24 mouse cellular contexts compared by ENCODE assay signal in genomic region chr10:19941914-19942313, GRCm38 (mm10). TPM values are rescaled to one million over a fixed set of nuclear protein-coding genes. Genes with fewer than 3 reads are reported as not detected.
A peak's percentile ranks its signal among the peaks of the same experiment; 100 is the strongest.
DNase-seq lines count a peak whose midpoint lies in the region; ATAC-seq and TF ChIP-seq lines count a peak whose summit lies in the region.
"Had no signal": no experiment of that assay in that cellular context is flagged by ENCODE, and none has a peak within 500 bp of the region (broad histone marks: within the 10 kb centered on the region; RNA-seq: fewer than 3 reads in every experiment).

No protein-coding gene starts in this region.

- peak overlapping the region; percentile 93 for H3K27ac ChIP-seq in bone marrow macrophage, adult 2 months (ENCODE audit: insufficient read depth, low read depth, low read length)
- H3K27ac ChIP-seq in stomach, postnatal 0 days (replicated peaks) = no peak overlapping the region
- no peak overlapping the region for H3K27ac ChIP-seq in forebrain, embryonic 12.5 days
- H3K27ac ChIP-seq: embryonic facial prominence, embryonic 13.5 days; hindbrain, embryonic 10.5 days; hindbrain, postnatal 0 days; midbrain, embryonic 15.5 days; stomach, embryonic 15.5 days had no signal

- H3K9me3 ChIP-seq in stomach, postnatal 0 days (ENCODE audit: control insufficient read depth, low read length) = no peaks in the 10 kb centered on the region
- H3K9me3 ChIP-seq in forebrain, embryonic 12.5 days = no peaks in the 10 kb centered on the region
- H3K9me3 ChIP-seq: embryonic facial prominence, embryonic 13.5 days; hindbrain, embryonic 10.5 days; midbrain, embryonic 15.5 days; stomach, embryonic 15.5 days had no signal

- 68% methylated on average over 9 of the region's 9 CpGs for WGBS in stomach, postnatal 0 days
- WGBS in forebrain, embryonic 12.5 days = 88% methylated on average over 9 of the region's 9 CpGs

- H3K4me3 ChIP-seq in bone marrow macrophage, adult 2 months (ENCODE audit: insufficient read depth, low read length) = peak overlapping the region; percentile 39
- H3K4me3 ChIP-seq in stomach, postnatal 0 days (ENCODE audit: low read depth, low read length) = no peak overlapping the region
- no peak overlapping the region for H3K4me3 ChIP-seq in forebrain, embryonic 12.5 days (replicated peaks)
- H3K4me3 ChIP-seq: embryonic facial prominence, embryonic 13.5 days; hindbrain, embryonic 10.5 days; left cerebral cortex, adult 2 months; midbrain, embryonic 15.5 days; stomach, embryonic 15.5 days had no signal

- H3K27me3 ChIP-seq in stomach, postnatal 0 days (ENCODE audit: control insufficient read depth, insufficient read depth, low read length) = no peaks in the 10 kb centered on the region
- H3K27me3 ChIP-seq in forebrain, embryonic 12.5 days = peaks cover 16% of the 10 kb centered on the region
- H3K27me3 ChIP-seq: embryonic facial prominence, embryonic 13.5 days; stomach, embryonic 15.5 days had no signal

- no peak overlapping the region for H3K4me2 ChIP-seq in stomach, postnatal 0 days (replicated peaks; ENCODE audit: low read depth)
- H3K4me2 ChIP-seq in forebrain, embryonic 12.5 days = no peak overlapping the region
- H3K4me2 ChIP-seq: embryonic facial prominence, embryonic 13.5 days; midbrain, embryonic 15.5 days; stomach, embryonic 15.5 days had no signal

- H3K4me1 ChIP-seq in bone marrow macrophage, adult 2 months (ENCODE audit: control insufficient read depth, insufficient read depth, low read length) = peaks cover 41% of the 10 kb centered on the region
- H3K4me1 ChIP-seq in stomach, postnatal 0 days (replicated peaks; ENCODE audit: control insufficient read depth, insufficient read depth) = no peaks in the 10 kb centered on the region
- H3K4me1 ChIP-seq in forebrain, embryonic 12.5 days = peaks cover 7% of the 10 kb centered on the region; the same call in 1 of the 2 replicates
- H3K4me1 ChIP-seq: midbrain, embryonic 15.5 days had no signal

- no peak overlapping the region for H3K9ac ChIP-seq in stomach, postnatal 0 days (ENCODE audit: low read length)
- no peak overlapping the region for H3K9ac ChIP-seq in forebrain, embryonic 12.5 days
- H3K9ac ChIP-seq: embryonic facial prominence, embryonic 13.5 days; midbrain, embryonic 15.5 days; stomach, embryonic 15.5 days had no signal

- TF ChIP-seq POLR2A in bone marrow macrophage, adult 2 months (IDR thresholded peaks at IDR 0.05; ENCODE audit: borderline replicate concordance, low read depth, low read length) = no peak

- ATAC-seq in stomach, postnatal 0 days (ENCODE audit: low FRiP score, low TSS enrichment) = peak; percentile 59; the same call in 1 of the 2 replicates
- ATAC-seq in forebrain, embryonic 12.5 days (ENCODE audit: low FRiP score) = no peak
- ATAC-seq: forebrain, embryonic 16.5 days; hindbrain, postnatal 0 days; midbrain, embryonic 15.5 days had no signal

- no peaks in the 10 kb centered on the region for H3K36me3 ChIP-seq in stomach, postnatal 0 days (ENCODE audit: control insufficient read depth, insufficient read depth, low read length)
- no peaks in the 10 kb centered on the region for H3K36me3 ChIP-seq in forebrain, embryonic 12.5 days (replicated peaks)
- H3K36me3 ChIP-seq: embryonic facial prominence, embryonic 13.5 days; hindbrain, embryonic 10.5 days; midbrain, embryonic 15.5 days; stomach, embryonic 15.5 days had no signal

- intact Hi-C loops in heart, postnatal 10 days (cut with DNase I) = no loop called here

- TF ChIP-seq EP300 in stomach, postnatal 0 days (optimal IDR thresholded peaks at IDR 0.05) = no peak

- DNase-seq in heart, adult 11 months = peak; percentile 92
- no peak for DNase-seq in heart, postnatal 10 days
- peak; percentile 66 for DNase-seq in lung, postnatal 36 days
- no peak for DNase-seq in lung, postnatal 14 days
- DNase-seq in stomach, postnatal 0 days (ENCODE audit: low spot score) = peak; percentile 42
- DNase-seq: adrenal gland, adult 2 months; B cell, adult 2 months; cerebellum, postnatal 10 days; kidney, adult 18-20 months; kidney, postnatal 14 days; left cerebral cortex, postnatal 4 days; liver; right cerebral cortex, postnatal 14 days; spleen, adult 18-20 months; thymus, postnatal 25 days had no signal

- TF ChIP-seq CTCF in bone marrow macrophage, adult 2 months (IDR thresholded peaks at IDR 0.05; ENCODE audit: low read depth, low read length) = no peak
- no peak for TF ChIP-seq CTCF in stomach, postnatal 0 days (IDR thresholded peaks at IDR 0.05; ENCODE audit: low read depth)

RNA-seq across cellular contexts. Expression of gene Map3k5, which starts 7.6 kb away (rescaled TPM):
- 10 to 100 TPM; 27.1 to 31.5 TPM for total RNA-seq in heart, postnatal 10 days (2021)
- polyA plus RNA-seq in bone marrow macrophage, adult 2 months (2012; ENCODE audit: insufficient read depth, insufficient read length, missing spikeins) = 21.5 and 22.0 TPM in 2 replicates
- polyA plus RNA-seq in stomach, postnatal 0 days (2015; fragmentation: Nextera tagmentation; extraction: Ambion mirVana) = 2.4 and 3.1 TPM in 2 replicates
- 0.35 and 0.64 TPM in 2 replicates for polyA plus RNA-seq in forebrain, embryonic 12.5 days (2016; fragmentation: Nextera tagmentation; extraction: Ambion mirVana)

RNA-seq across cellular contexts. Expression of gene Pex7, which starts 34.4 kb away (rescaled TPM):
- total RNA-seq in heart, postnatal 10 days (2021) = 10 to 100 TPM; 23.3 to 23.7 TPM
- 27.6 TPM in 2 replicates for polyA plus RNA-seq in bone marrow macrophage, adult 2 months (2012; ENCODE audit: insufficient read depth, insufficient read length, missing spikeins)
- polyA plus RNA-seq in stomach, postnatal 0 days (2015; fragmentation: Nextera tagmentation; extraction: Ambion mirVana) = 56.0 and 60.8 TPM in 2 replicates
- polyA plus RNA-seq in forebrain, embryonic 12.5 days (2016; fragmentation: Nextera tagmentation; extraction: Ambion mirVana) = 25.4 and 26.0 TPM in 2 replicates

Comparison
In these comparisons a context has a peak if more than half of its experiments do, and no peak if none do; other contexts are left out.
1. DNase-seq: peak in heart, adult 11 months (single experiment), lung, postnatal 36 days (single experiment) and stomach, postnatal 0 days (single experiment); none in heart, postnatal 10 days (0 of 2) and lung, postnatal 14 days (single experiment).